Mouse (Mus musculus) MEL (cell line): ENCODE data around the gene Tbccd1. TPM values are rescaled to one million over a fixed set of nuclear protein-coding genes. Genes with fewer than 3 reads are reported as not detected.

ENCODE experiments used
- polyA plus RNA-seq, 2 experiments: library from polyadenylated mRNA; stranded (reverse) in 1 of 2; unstranded in 1 of 2; fragments of >175 nt in 1 of 2; fragments of >200 nt in 1 of 2; gene quantifications; 2 replicates each; pipeline versions ENCODE4 v1.2.1 to v1.2.4; 2012; ENCODE audit warnings: low replicate concordance in 2 of 2, low read depth in 1 of 2; ENCODE audit not compliant: insufficient read length in 2 of 2, insufficient read depth in 1 of 2, missing spikeins in 1 of 2
- total RNA-seq: library from RNA; depleted of rRNA; stranded (reverse); fragments of 300-350 nt; gene quantifications from 2 replicates; pipeline ENCODE4 v1.2.3, GENCODE M21; 2012; rRNA removed

Tbccd1 gene
- total and polyA plus RNA-seq, 3 experiments = 23.8 to 28.7 TPM; not detected in 1

Other genes starting within 250 kb of the Tbccd1 start
- not detected in 2 replicates for gene Dgkg, start 200.4 kb downstream of the Tbccd1 start, total RNA-seq
- gene Dgkg, start 200.4 kb downstream of the Tbccd1 start, polyA plus RNA-seq = not detected
- not detected in 2 replicates for gene Crygs, start 46.1 kb downstream of the Tbccd1 start, total RNA-seq
- gene Crygs, start 46.1 kb downstream of the Tbccd1 start, polyA plus RNA-seq = not detected
- 116 and 147 TPM in 2 replicates for gene Dnajb11, start 176 bp upstream of the Tbccd1 start, total RNA-seq
- 100 to 1,000 TPM in 1 of 2 experiments, 10 to 100 TPM in 1; 90.2 to 139 TPM for gene Dnajb11, start 176 bp upstream of the Tbccd1 start, polyA plus RNA-seq
- 0.16 TPM in 1 of 2 replicates, not detected in the other for gene Ahsg, start 33.6 kb upstream of the Tbccd1 start, total RNA-seq
- under 1 TPM in 1 of 2 experiments, not detected in 1; 0.13 TPM for gene Ahsg, start 33.6 kb upstream of the Tbccd1 start, polyA plus RNA-seq
- 0.26 TPM in 1 of 2 replicates, not detected in the other for gene Fetub, start 60.7 kb upstream of the Tbccd1 start, total RNA-seq
- under 1 TPM in 1 of 2 experiments, not detected in 1; 0.96 TPM for gene Fetub, start 60.7 kb upstream of the Tbccd1 start, polyA plus RNA-seq
- gene Hrg, start 93.4 kb upstream of the Tbccd1 start, total RNA-seq = not detected in 2 replicates
- gene Hrg, start 93.4 kb upstream of the Tbccd1 start, polyA plus RNA-seq = not detected
- not detected in 2 replicates for gene Kng2, start 171.8 kb upstream of the Tbccd1 start, total RNA-seq
- not detected for gene Kng2, start 171.8 kb upstream of the Tbccd1 start, polyA plus RNA-seq
- gene Kng1, start 200.2 kb upstream of the Tbccd1 start, total RNA-seq = not detected in 2 replicates
- not detected for gene Kng1, start 200.2 kb upstream of the Tbccd1 start, polyA plus RNA-seq
- 252 and 290 TPM in 2 replicates for gene Eif4a2, start 249.8 kb upstream of the Tbccd1 start, total RNA-seq
- gene Eif4a2, start 249.8 kb upstream of the Tbccd1 start, polyA plus RNA-seq = 1,000 to 10,000 TPM in 1 of 2 experiments, 100 to 1,000 TPM in 1; 248 to 2,083 TPM